Mouse (Mus musculus): ENCODE data around the gene E130114P18Rik. TPM values are rescaled to one million over a fixed set of nuclear protein-coding genes. Genes with fewer than 3 reads are reported as not detected.

E130114P18Rik gene
- polyA plus RNA-seq, 1 experiment from 2014 or later: 11.6 TPM

GRCm38 (mm10) chr4:97669808-97670207 lies 108.1 kb downstream of the E130114P18Rik start:
- H3K9me3 ChIP-seq (replicated peaks; ENCODE audit: control insufficient read depth, low read length, poor library complexity, severe bottlenecking): no peaks in the 10 kb centered on the region
- no peaks in the 10 kb centered on the region for H3K36me3 ChIP-seq (ENCODE audit: control insufficient read depth, insufficient read depth, low read length)
- no peak overlapping the region for H3K27ac ChIP-seq (ENCODE audit: low read length)
- WGBS: 40% methylated on average over 3 of the region's 3 CpGs
- no peak overlapping the region for H3K4me2 ChIP-seq (ENCODE audit: low read length)
- no peak overlapping the region for H3K9ac ChIP-seq (ENCODE audit: low read depth, low read length)
- no peak overlapping the region for H3K4me3 ChIP-seq (ENCODE audit: low read depth, low read length)
- ATAC-seq: no peak
- H3K4me1 ChIP-seq (ENCODE audit: control insufficient read depth, insufficient read depth, low read length): no peaks in the 10 kb centered on the region
- H3K27me3 ChIP-seq (ENCODE audit: control insufficient read depth, insufficient read depth, low read depth, low read length): no peaks in the 10 kb centered on the region

- Histone ChIP-seq H3K9me3 (replicated peaks; ENCODE audit: control insufficient read depth, low read length, poor library complexity, severe bottlenecking) (no peaks in the 10 kb centered on the region), H3K4me1 (ENCODE audit: control insufficient read depth, insufficient read depth, low read length) (peaks cover 5% of the 10 kb centered on the region; the same call in 1 of the 2 replicates), H3K4me3 (ENCODE audit: low read depth, low read length) (no peak overlapping the region), H3K9ac (ENCODE audit: low read depth, low read length) (no peak overlapping the region), H3K4me2 (ENCODE audit: low read length) (no peak overlapping the region), H3K27ac (ENCODE audit: low read length) (no peak overlapping the region), H3K36me3 (ENCODE audit: control insufficient read depth, insufficient read depth, low read length) (no peaks in the 10 kb centered on the region), H3K27me3 (ENCODE audit: control insufficient read depth, insufficient read depth, low read depth, low read length) (no peaks in the 10 kb centered on the region)
- ATAC-seq: no peak
- WGBS: 43% methylated on average over 7 of the region's 7 CpGs
Observed at GRCm38 (mm10) chr4:97665428-97665755, 112.5 kb downstream of the E130114P18Rik start.

GRCm38 (mm10) chr4:97664738-97665427 lies 113.0 kb downstream of the E130114P18Rik start:
- Histone ChIP-seq H3K9ac (ENCODE audit: low read depth, low read length) (no peak overlapping the region), H3K27me3 (ENCODE audit: control insufficient read depth, insufficient read depth, low read depth, low read length) (no peaks in the 10 kb centered on the region), H3K4me2 (ENCODE audit: low read length) (no peak overlapping the region), H3K4me3 (ENCODE audit: low read depth, low read length) (no peak overlapping the region), H3K36me3 (ENCODE audit: control insufficient read depth, insufficient read depth, low read length) (no peaks in the 10 kb centered on the region), H3K27ac (ENCODE audit: low read length) (no peak overlapping the region), H3K9me3 (replicated peaks; ENCODE audit: control insufficient read depth, low read length, poor library complexity, severe bottlenecking) (no peaks in the 10 kb centered on the region), H3K4me1 (ENCODE audit: control insufficient read depth, insufficient read depth, low read length) (peaks cover 5% of the 10 kb centered on the region; the same call in 1 of the 2 replicates)
- WGBS: 45% methylated on average over 7 of the region's 7 CpGs
- ATAC-seq: no peak

GRCm38 (mm10) chr4:97663922-97664321 lies 114.0 kb downstream of the E130114P18Rik start:
- H3K36me3 ChIP-seq (ENCODE audit: control insufficient read depth, insufficient read depth, low read length): no peaks in the 10 kb centered on the region
- H3K9me3 ChIP-seq (replicated peaks; ENCODE audit: control insufficient read depth, low read length, poor library complexity, severe bottlenecking): no peaks in the 10 kb centered on the region
- no peak overlapping the region for H3K4me2 ChIP-seq (ENCODE audit: low read length)
- no peak overlapping the region for H3K27ac ChIP-seq (ENCODE audit: low read length)
- no peak for ATAC-seq
- H3K4me1 ChIP-seq (ENCODE audit: control insufficient read depth, insufficient read depth, low read length): peaks cover 5% of the 10 kb centered on the region; the same call in 1 of the 2 replicates
- H3K9ac ChIP-seq (ENCODE audit: low read depth, low read length): no peak overlapping the region
- no peaks in the 10 kb centered on the region for H3K27me3 ChIP-seq (ENCODE audit: control insufficient read depth, insufficient read depth, low read depth, low read length)
- no peak overlapping the region for H3K4me3 ChIP-seq (ENCODE audit: low read depth, low read length)
- 90% methylated on average over 6 of the region's 6 CpGs for WGBS

- H3K9ac ChIP-seq (ENCODE audit: low read depth, low read length): no peak overlapping the region
- H3K4me2 ChIP-seq (ENCODE audit: low read length): no peak overlapping the region
- no peaks in the 10 kb centered on the region for H3K27me3 ChIP-seq (ENCODE audit: control insufficient read depth, insufficient read depth, low read depth, low read length)
- H3K4me1 ChIP-seq (ENCODE audit: control insufficient read depth, insufficient read depth, low read length): peaks cover 5% of the 10 kb centered on the region; the same call in 1 of the 2 replicates
- ATAC-seq: no peak
- H3K27ac ChIP-seq (ENCODE audit: low read length): no peak overlapping the region
- 70% methylated on average over 11 of the region's 11 CpGs for WGBS
- H3K36me3 ChIP-seq (ENCODE audit: control insufficient read depth, insufficient read depth, low read length): no peaks in the 10 kb centered on the region
- H3K9me3 ChIP-seq (replicated peaks; ENCODE audit: control insufficient read depth, low read length, poor library complexity, severe bottlenecking): no peaks in the 10 kb centered on the region
- no peak overlapping the region for H3K4me3 ChIP-seq (ENCODE audit: low read depth, low read length)
Observed at GRCm38 (mm10) chr4:97662841-97663240, 115.0 kb downstream of the E130114P18Rik start.

- H3K27ac ChIP-seq (ENCODE audit: low read length): no peak overlapping the region
- H3K4me1 ChIP-seq (ENCODE audit: control insufficient read depth, insufficient read depth, low read length): peaks cover 5% of the 10 kb centered on the region; the same call in 1 of the 2 replicates
- H3K4me3 ChIP-seq (ENCODE audit: low read depth, low read length): no peak overlapping the region
- peak; percentile 48; the same call in 1 of the 2 replicates for ATAC-seq
- no peak overlapping the region for H3K9ac ChIP-seq (ENCODE audit: low read depth, low read length)
- 66% methylated on average over 10 of the region's 10 CpGs for WGBS
- H3K9me3 ChIP-seq (replicated peaks; ENCODE audit: control insufficient read depth, low read length, poor library complexity, severe bottlenecking): no peaks in the 10 kb centered on the region
- H3K36me3 ChIP-seq (ENCODE audit: control insufficient read depth, insufficient read depth, low read length): no peaks in the 10 kb centered on the region
- H3K27me3 ChIP-seq (ENCODE audit: control insufficient read depth, insufficient read depth, low read depth, low read length): no peaks in the 10 kb centered on the region
- H3K4me2 ChIP-seq (ENCODE audit: low read length): no peak overlapping the region
Observed at GRCm38 (mm10) chr4:97661611-97662273, 116.1 kb downstream of the E130114P18Rik start.

GRCm38 (mm10) chr4:97657586-97657985 lies 120.3 kb downstream of the E130114P18Rik start:
- Histone ChIP-seq H3K9me3 (replicated peaks; ENCODE audit: control insufficient read depth, low read length, poor library complexity, severe bottlenecking) (no peaks in the 10 kb centered on the region), H3K27me3 (ENCODE audit: control insufficient read depth, insufficient read depth, low read depth, low read length) (no peaks in the 10 kb centered on the region), H3K4me2 (ENCODE audit: low read length) (no peak overlapping the region), H3K4me3 (ENCODE audit: low read depth, low read length) (no peak overlapping the region), H3K4me1 (ENCODE audit: control insufficient read depth, insufficient read depth, low read length) (peaks cover 5% of the 10 kb centered on the region; the same call in 1 of the 2 replicates), H3K27ac (ENCODE audit: low read length) (no peak overlapping the region), H3K9ac (ENCODE audit: low read depth, low read length) (no peak overlapping the region), H3K36me3 (ENCODE audit: control insufficient read depth, insufficient read depth, low read length) (no peaks in the 10 kb centered on the region)
- no peak for ATAC-seq
- WGBS: 87% methylated on average over 3 of the region's 3 CpGs

- ATAC-seq: peak; percentile 50; the same call in 1 of the 2 replicates
- no peaks in the 10 kb centered on the region for H3K27me3 ChIP-seq (ENCODE audit: control insufficient read depth, insufficient read depth, low read depth, low read length)
- no peak overlapping the region for H3K9ac ChIP-seq (ENCODE audit: low read depth, low read length)
- H3K9me3 ChIP-seq (replicated peaks; ENCODE audit: control insufficient read depth, low read length, poor library complexity, severe bottlenecking): no peaks in the 10 kb centered on the region
- H3K4me3 ChIP-seq (ENCODE audit: low read depth, low read length): no peak overlapping the region
- H3K36me3 ChIP-seq (ENCODE audit: control insufficient read depth, insufficient read depth, low read length): no peaks in the 10 kb centered on the region
- peak overlapping the region; percentile 28 for H3K27ac ChIP-seq (ENCODE audit: low read length)
- no peak overlapping the region for H3K4me2 ChIP-seq (ENCODE audit: low read length)
- WGBS: 41% methylated on average over 5 of the region's 5 CpGs
- H3K4me1 ChIP-seq (ENCODE audit: control insufficient read depth, insufficient read depth, low read length): peaks cover 14% of the 10 kb centered on the region
Observed at GRCm38 (mm10) chr4:97649626-97650015, 128.3 kb downstream of the E130114P18Rik start.

Data from midbrain, embryonic 16.5 days (tissue).